Mouse (Mus musculus) G1E (cell line): ENCODE results near the gene Tm7sf3.

Source experiments
- CTCF ChIP-seq: IDR thresholded peaks from 2 replicates; pipeline ENCODE4 v1.5.1; 2012; ENCODE audit warnings: low read depth, low read length, inconsistent platforms, mixed read lengths
- GATA1 ChIP-seq: IDR thresholded peaks from 2 replicates; pipeline ENCODE4 v1.6.1; 2012; ENCODE audit warnings: borderline replicate concordance, low read length, inconsistent platforms, mixed read lengths

- TF ChIP-seq CTCF (no peak), GATA1 (no peak)
Measured at GRCm38 (mm10) chr6:146616670-146617069, 26.0 kb downstream of the Tm7sf3 start.
